Mouse (Mus musculus) kidney, embryonic 14.5 days (tissue): Measurements from ENCODE around the gene Pld1. TPM values are rescaled to one million over a fixed set of nuclear protein-coding genes. Genes with fewer than 3 reads are reported as not detected.

Source experiments
- ATAC-seq: fragments of 200-750 bp; cut with Nextera tagmentation; 2 replicates; pipeline ENCODE4 v1.8.0; 2017; ENCODE audit warnings: moderate number of reproducible peaks, mild to moderate bottlenecking, moderate TSS enrichment, moderate library complexity; ENCODE audit not compliant: low FRiP score, low TSS enrichment
- H3K27ac ChIP-seq: fragments of 300-500 bp; sonication (generic); 2 replicates; pipeline ENCODE4 v1.5.1; 2014; ENCODE audit warnings: low read depth, mild to moderate bottlenecking, low read length, moderate library complexity, mixed read lengths
- H3K27me3 ChIP-seq: fragments of 300-500 bp; sonication (generic); 2 replicates; pipeline ENCODE4 v1.6.1; 2014; ENCODE audit warnings: mild to moderate bottlenecking, low read length; ENCODE audit not compliant: control insufficient read depth, insufficient read depth
- H3K36me3 ChIP-seq: fragments of 300-500 bp; sonication (generic); 2 replicates; pipeline ENCODE4 v1.6.1; 2014; ENCODE audit warnings: low read length, mixed read lengths; ENCODE audit not compliant: control insufficient read depth, insufficient read depth
- H3K4me1 ChIP-seq: fragments of 300-500 bp; sonication (generic); 2 replicates; pipeline ENCODE4 v1.6.1; 2014; ENCODE audit warnings: low read length, mixed read lengths; ENCODE audit not compliant: control insufficient read depth, insufficient read depth
- H3K4me2 ChIP-seq: fragments of 300-500 bp; sonication (generic); replicated peaks from 2 replicates; pipeline ENCODE4 v1.6.1; 2014; ENCODE audit warnings: low read depth, mild to moderate bottlenecking, low read length
- H3K4me3 ChIP-seq: fragments of 300-500 bp; sonication (generic); 2 replicates; pipeline ENCODE4 v1.5.1; 2014; ENCODE audit warnings: mild to moderate bottlenecking, low read length
- H3K9ac ChIP-seq: fragments of 300-500 bp; sonication (generic); 2 replicates; pipeline ENCODE4 v1.6.1; 2014; ENCODE audit warnings: low read depth, mild to moderate bottlenecking, low read length, moderate library complexity
- H3K9me3 ChIP-seq: fragments of 300-500 bp; sonication (generic); 2 replicates; pipeline ENCODE4 v1.6.1; 2016; ENCODE audit warnings: low read length; ENCODE audit not compliant: control insufficient read depth
- WGBS: fragments of 180-500 bp; shearing (Covaris S2); extraction: QIAGEN DNeasy Blood & Tissue Kit; methylation state at CpG from one replicate; pipeline ENCODE4 v1.1.7; 2014; 5-methylcytosine and 5-hydroxymethylcytosine counted together
- polyA plus RNA-seq: library from polyadenylated mRNA; unstranded; fragments of >200 nt; fragmentation: Nextera tagmentation; extraction: Ambion mirVana; gene quantifications from 2 replicates; pipeline ENCODE4 v1.2.1, GENCODE M21; 2014

The Pld1 gene
- polyA plus RNA-seq, 1 experiment from 2014 or later, result 4.8 TPM

DNA sequence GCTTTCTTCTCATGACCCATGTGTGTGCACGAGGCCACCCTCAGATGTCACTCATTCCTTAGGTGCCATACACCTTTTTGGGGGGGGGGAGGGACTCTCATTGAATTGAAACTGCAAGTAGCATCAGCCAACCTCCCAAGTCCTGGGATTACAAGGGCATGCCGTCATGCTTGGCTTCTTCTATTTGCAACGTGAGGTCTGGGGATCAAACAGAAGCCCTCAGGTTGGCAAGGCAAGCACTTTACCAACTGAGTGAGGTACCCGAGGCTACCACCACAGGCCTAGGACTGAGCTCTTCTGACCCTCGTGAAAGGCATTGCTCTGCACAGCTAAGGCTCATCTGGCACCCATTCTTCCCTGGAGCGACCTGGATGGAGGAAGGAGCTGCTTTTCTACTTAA is 65.8 kb downstream of the Pld1 start:
- ATAC-seq, result no peak
- H3K27ac ChIP-seq, result no peak overlapping the region
- H3K27me3 ChIP-seq, result no peaks in the 10 kb centered on the region
- no peaks in the 10 kb centered on the region for H3K4me1 ChIP-seq
- no peaks in the 10 kb centered on the region for H3K36me3 ChIP-seq
- H3K4me3 ChIP-seq, result no peak overlapping the region
- no peaks in the 10 kb centered on the region for H3K9me3 ChIP-seq
- WGBS, result 78% methylated on average over 6 of the region's 6 CpGs
- H3K9ac ChIP-seq, result no peak overlapping the region
- H3K4me2 ChIP-seq, result no peak overlapping the region

DNA sequence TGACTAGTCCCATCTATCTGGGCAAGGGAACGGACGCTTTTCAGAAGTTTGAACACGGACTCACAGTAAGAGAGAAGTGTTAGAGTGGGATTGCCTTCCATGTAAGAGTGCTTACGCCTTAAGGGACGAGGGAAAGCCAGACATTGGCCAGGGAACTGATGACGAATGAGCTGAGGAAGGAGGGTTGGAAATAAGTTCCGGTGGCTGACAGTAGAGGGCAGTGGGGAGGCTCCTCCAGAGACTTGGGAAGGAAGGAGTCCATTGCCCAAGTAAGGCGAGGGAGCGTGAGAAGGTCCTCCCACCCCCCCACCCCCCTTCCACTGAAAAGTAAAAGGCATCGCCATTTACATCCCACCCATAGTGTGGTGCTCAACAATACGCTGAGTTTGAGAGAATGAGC is 69.2 kb downstream of the Pld1 start:
- no peak for ATAC-seq
- no peaks in the 10 kb centered on the region for H3K27me3 ChIP-seq
- H3K4me3 ChIP-seq, result no peak overlapping the region
- H3K9ac ChIP-seq, result no peak overlapping the region
- H3K4me2 ChIP-seq, result no peak overlapping the region
- H3K9me3 ChIP-seq, result no peaks in the 10 kb centered on the region
- no peaks in the 10 kb centered on the region for H3K4me1 ChIP-seq
- no peaks in the 10 kb centered on the region for H3K36me3 ChIP-seq
- 83% methylated on average over 11 of the region's 11 CpGs for WGBS
- H3K27ac ChIP-seq, result no peak overlapping the region

DNA sequence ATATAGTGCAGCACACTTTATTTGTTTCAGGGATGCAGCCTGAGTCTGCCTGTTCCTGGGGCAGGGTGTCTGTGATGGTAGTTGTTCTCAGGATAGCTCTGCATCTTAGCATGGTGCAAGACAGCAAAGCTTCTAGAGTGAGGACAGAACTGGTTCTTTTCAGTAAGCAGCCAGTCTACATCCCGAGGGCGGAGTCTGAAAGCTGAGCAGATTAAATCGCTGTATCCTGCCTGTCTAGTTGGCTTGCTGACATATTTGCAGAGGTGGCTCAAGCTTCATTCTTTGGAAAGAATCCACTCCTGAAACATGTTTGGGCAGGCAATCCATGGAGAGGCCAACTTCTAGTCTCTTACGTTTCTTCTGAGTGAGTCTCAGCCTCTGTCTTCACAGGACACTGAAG is 69.9 kb downstream of the Pld1 start:
- WGBS, result 85% methylated on average over 4 of the region's 4 CpGs

DNA sequence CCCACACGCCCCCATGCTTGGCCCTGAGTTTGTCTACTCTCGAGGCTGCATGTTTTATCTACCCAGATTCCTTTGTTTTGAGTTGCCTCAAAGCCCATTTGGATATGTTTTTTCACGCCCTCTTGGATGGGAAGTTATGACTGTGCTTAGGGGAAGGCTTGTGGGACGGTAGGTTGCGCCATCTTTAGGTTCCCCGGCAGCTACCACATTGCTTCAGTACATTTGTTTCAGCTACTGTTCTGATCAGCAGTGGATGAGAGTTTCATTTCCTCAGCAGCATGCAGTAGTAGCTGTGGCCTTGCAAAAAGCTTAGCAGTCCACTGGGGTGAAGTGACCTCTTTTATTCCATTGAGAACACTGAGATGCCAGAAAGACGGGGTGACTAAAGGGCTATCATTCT is 73.7 kb downstream of the Pld1 start:
- Histone ChIP-seq H3K9me3 (peaks cover 4% of the 10 kb centered on the region; the same call in 1 of the 2 replicates), H3K27me3 (no peaks in the 10 kb centered on the region), H3K36me3 (no peaks in the 10 kb centered on the region), H3K4me2 (no peak overlapping the region), H3K27ac (no peak overlapping the region), H3K9ac (no peak overlapping the region), H3K4me1 (no peaks in the 10 kb centered on the region), H3K4me3 (no peak overlapping the region)
- ATAC-seq, result no peak
- whole genome bisulfite sequencing, result 81% methylated on average over 7 of the region's 7 CpGs

More for the DNA sequence above, 69.9 kb downstream of the Pld1 start:
- Histone ChIP-seq H3K27me3 (no peaks in the 10 kb centered on the region), H3K4me2 (no peak overlapping the region), H3K36me3 (no peaks in the 10 kb centered on the region), H3K9ac (no peak overlapping the region), H3K4me3 (no peak overlapping the region), H3K27ac (no peak overlapping the region), H3K4me1 (no peaks in the 10 kb centered on the region), H3K9me3 (no peaks in the 10 kb centered on the region)
- no peak for ATAC-seq

DNA sequence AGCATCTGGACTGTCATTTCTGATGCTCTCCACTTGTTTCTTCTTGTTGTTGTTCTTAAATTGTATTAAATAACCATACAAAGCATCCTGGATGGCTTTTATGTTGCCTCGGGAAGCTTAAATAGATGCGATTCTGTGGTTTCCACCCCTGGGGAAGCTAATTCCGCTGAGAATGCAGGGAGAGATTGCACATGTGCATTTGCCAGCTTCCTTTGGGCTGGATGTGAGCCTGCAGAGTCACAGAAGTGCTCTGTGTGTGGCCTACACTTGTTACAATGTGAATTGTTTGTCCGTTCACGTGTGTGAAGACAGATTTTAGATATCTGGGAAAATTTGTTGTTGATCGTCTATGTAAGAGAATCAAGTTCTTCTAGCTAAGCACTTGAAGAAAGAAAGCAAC is 74.9 kb downstream of the Pld1 start:
- Histone ChIP-seq H3K4me1 (no peaks in the 10 kb centered on the region), H3K27ac (no peak overlapping the region), H3K27me3 (no peaks in the 10 kb centered on the region), H3K4me3 (no peak overlapping the region), H3K4me2 (no peak overlapping the region), H3K9me3 (peaks cover 4% of the 10 kb centered on the region; the same call in 1 of the 2 replicates), H3K9ac (no peak overlapping the region), H3K36me3 (no peaks in the 10 kb centered on the region)
- 79% methylated on average over 6 of the region's 6 CpGs for WGBS
- no peak for ATAC-seq

DNA sequence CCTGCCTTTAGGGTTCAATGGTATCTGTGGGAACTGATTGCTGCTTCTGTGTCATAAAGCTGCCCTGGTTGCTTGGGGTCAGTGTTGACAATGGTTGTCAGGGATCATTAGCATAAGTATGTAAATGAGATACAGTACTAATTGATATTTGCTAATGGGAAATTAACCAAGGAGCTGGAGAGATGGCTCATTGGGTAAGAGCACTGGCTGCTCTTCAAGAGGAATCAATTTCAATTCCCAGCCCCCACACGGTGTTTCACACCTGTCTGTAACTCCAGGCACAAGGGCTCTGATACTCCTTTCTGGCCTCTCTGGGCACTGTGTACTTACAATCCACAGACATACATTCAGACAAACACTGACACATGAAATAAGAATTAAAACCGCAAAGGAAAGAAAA is 78.5 kb downstream of the Pld1 start:
- no peak for ATAC-seq
- no peak overlapping the region for H3K9ac ChIP-seq
- no peak overlapping the region for H3K4me3 ChIP-seq
- H3K36me3 ChIP-seq, result no peaks in the 10 kb centered on the region
- no peak overlapping the region for H3K4me2 ChIP-seq
- WGBS, result 81% methylated on average over 2 of the region's 2 CpGs
- H3K27ac ChIP-seq, result no peak overlapping the region
- no peaks in the 10 kb centered on the region for H3K27me3 ChIP-seq
- no peaks in the 10 kb centered on the region for H3K4me1 ChIP-seq
- H3K9me3 ChIP-seq, result peaks cover 4% of the 10 kb centered on the region; the same call in 1 of the 2 replicates

DNA sequence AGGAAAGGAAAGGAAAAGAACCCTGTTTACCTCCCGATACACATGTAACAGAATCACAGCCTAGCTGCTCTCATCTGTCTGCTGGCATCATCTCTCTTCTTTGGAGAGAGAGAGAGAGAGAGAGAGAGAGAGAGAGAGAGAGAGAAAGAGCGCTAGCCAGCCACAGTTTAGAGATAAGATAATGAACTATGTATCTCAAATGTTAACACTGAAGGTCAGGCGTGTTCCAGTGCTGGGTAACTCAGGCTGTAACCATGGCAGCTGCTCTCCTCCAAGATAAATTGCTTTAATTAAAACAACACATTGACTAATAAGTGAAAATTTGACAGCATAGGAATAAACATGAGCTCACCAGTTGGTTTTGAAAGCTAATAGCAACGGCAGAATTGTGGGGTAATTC is 81.2 kb downstream of the Pld1 start:
- H3K4me2 ChIP-seq, result no peak overlapping the region
- no peaks in the 10 kb centered on the region for H3K27me3 ChIP-seq
- ATAC-seq, result no peak
- H3K36me3 ChIP-seq, result no peaks in the 10 kb centered on the region
- H3K27ac ChIP-seq, result no peak overlapping the region
- no peak overlapping the region for H3K4me3 ChIP-seq
- 87% methylated on average over 4 of the region's 4 CpGs for WGBS
- no peaks in the 10 kb centered on the region for H3K4me1 ChIP-seq
- no peak overlapping the region for H3K9ac ChIP-seq
- peaks cover under 1% of the 10 kb centered on the region; the same call in 1 of the 2 replicates for H3K9me3 ChIP-seq

DNA sequence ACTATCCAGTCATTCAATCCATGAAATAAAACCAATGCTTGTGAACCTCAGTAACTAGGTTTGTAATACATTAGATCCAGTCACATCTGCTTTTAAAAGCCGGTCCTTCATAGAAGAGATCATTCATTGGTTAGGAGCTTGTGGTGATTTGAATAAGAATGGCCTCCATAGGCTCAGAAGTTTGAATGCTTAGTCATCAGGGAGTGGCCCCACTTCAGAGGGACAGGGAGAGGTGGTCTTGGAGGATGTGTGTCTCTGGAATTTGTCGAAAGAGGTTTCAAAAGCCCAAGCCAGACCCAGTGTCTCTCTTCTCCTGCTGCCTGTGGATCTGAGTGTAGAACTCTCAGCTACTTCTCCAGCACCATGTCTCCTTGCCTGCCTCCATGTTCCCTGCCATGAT is 81.9 kb downstream of the Pld1 start:
- Histone ChIP-seq H3K4me1 (no peaks in the 10 kb centered on the region), H3K27me3 (no peaks in the 10 kb centered on the region), H3K27ac (no peak overlapping the region), H3K9me3 (no peaks in the 10 kb centered on the region), H3K36me3 (no peaks in the 10 kb centered on the region), H3K4me2 (no peak overlapping the region), H3K4me3 (no peak overlapping the region), H3K9ac (no peak overlapping the region)
- 95% methylated on average over 2 of the region's 2 CpGs for WGBS
- no peak for ATAC-seq

DNA sequence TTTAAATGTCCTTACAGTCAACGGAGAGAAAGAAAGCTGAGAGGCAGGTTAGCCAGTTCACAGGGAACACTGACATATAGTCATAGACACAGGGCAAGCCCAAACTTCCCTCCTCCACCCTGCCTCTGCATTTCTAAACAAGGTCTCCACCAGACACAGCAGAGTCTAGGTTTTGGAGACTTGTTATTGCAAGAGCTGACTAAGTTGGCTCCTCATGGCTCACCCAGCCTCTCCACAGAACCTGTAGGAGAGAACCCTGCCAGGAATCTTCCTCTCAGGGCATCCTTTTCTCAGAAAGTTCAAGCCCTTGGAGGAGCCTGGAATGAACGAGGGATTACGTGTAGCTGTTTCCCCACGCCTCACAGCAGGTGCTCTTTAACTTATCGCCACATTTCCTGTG is 83.7 kb downstream of the Pld1 start:
- 80% methylated on average over 5 of the region's 5 CpGs for WGBS
- ATAC-seq, result no peak
- H3K9me3 ChIP-seq, result no peaks in the 10 kb centered on the region
- H3K4me2 ChIP-seq, result no peak overlapping the region
- no peaks in the 10 kb centered on the region for H3K27me3 ChIP-seq
- no peaks in the 10 kb centered on the region for H3K4me1 ChIP-seq
- no peak overlapping the region for H3K4me3 ChIP-seq
- H3K9ac ChIP-seq, result no peak overlapping the region
- H3K36me3 ChIP-seq, result no peaks in the 10 kb centered on the region
- no peak overlapping the region for H3K27ac ChIP-seq

DNA sequence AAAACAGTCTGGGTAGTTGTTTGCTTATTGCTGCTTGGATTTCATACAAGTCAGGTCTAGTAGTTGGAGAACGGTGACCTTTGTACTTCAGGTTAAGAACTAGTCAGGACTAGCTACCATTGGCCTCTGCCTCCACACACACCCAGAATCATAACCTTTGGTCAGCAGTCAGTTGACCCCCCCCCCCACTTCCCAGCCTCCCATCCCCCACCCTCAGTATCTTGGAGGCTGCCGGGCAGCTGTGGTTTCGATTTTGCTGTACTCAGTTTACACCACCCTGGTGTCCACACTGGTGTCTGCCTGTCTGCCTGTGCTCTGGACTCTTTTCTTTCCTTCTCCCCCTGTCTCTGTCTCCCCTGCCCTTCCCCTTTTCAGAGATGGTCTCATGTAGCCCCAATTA is 88.4 kb downstream of the Pld1 start:
- H3K27me3 ChIP-seq, result no peaks in the 10 kb centered on the region
- H3K36me3 ChIP-seq, result no peaks in the 10 kb centered on the region
- 44% methylated on average over 3 of the region's 3 CpGs for WGBS
- H3K4me1 ChIP-seq, result no peaks in the 10 kb centered on the region
- H3K9me3 ChIP-seq, result no peaks in the 10 kb centered on the region
- no peak overlapping the region for H3K27ac ChIP-seq
- no peak overlapping the region for H3K4me3 ChIP-seq
- no peak overlapping the region for H3K4me2 ChIP-seq
- no peak overlapping the region for H3K9ac ChIP-seq
- no peak for ATAC-seq
